Mouse (Mus musculus) E14TG2a.4 (cell line): ENCODE measurements around the gene 1700024P04Rik.

Experiments
- H3K27me3 ChIP-seq: 2 replicates; pipeline ENCODE4 v1.6.1; 2014; ENCODE audit warnings: low read length, control low read depth; ENCODE audit not compliant: insufficient read depth
- H3K36me3 ChIP-seq: 2 replicates; pipeline ENCODE4 v1.6.1; 2014; ENCODE audit warnings: low read length, control low read depth; ENCODE audit not compliant: insufficient read depth
- H3K4me1 ChIP-seq: replicated peaks from 2 replicates; pipeline ENCODE4 v1.6.1; 2014; ENCODE audit warnings: low read depth, low read length, control low read depth
- H3K4me3 ChIP-seq: replicated peaks from 2 replicates; pipeline ENCODE4 v1.5.1; 2014; ENCODE audit warnings: mild to moderate bottlenecking, low read length
- H3K9me3 ChIP-seq: 2 replicates; pipeline ENCODE4 v1.6.1; 2014; ENCODE audit warnings: low read length, control low read depth
- CTCF ChIP-seq: conservative IDR thresholded peaks from 2 replicates; pipeline ENCODE4 v1.5.1; 2014; ENCODE audit warnings: low read length
- NANOG ChIP-seq: IDR thresholded peaks from 2 replicates; pipeline ENCODE4 v1.6.1; 2014; ENCODE audit warnings: borderline replicate concordance, low read length, mixed read lengths
- POU5F1 ChIP-seq: IDR thresholded peaks from 2 replicates; pipeline ENCODE4 v1.6.1; 2014; ENCODE audit warnings: low read length, borderline replicate concordance

Gene 1700024P04Rik

DNA sequence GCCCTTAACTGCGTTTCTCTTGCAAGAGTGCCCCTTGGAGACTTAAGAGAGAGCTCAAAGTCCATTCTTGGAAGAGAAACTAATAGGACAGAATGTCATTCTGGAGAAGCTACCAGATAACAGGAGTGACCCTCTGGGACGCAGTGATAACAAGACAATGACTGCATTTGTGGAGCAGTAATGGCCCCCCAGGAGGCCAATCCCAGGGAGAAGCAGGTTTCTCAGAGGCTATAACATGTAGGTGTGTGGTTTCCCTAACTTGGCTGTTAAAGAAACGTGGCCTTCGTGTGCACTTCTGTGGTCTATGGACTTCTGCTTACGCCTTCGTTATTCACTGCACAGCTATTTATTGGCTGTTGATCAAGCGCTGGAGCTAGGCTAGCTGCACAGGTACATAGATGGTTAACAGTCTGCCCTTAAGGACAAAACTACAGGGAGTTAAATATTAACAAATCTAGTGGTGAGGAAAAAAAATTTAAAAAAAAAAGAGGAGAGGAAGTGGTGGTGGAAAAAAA, 42.5 kb downstream of the 1700024P04Rik start:
- H3K9me3 ChIP-seq = 0 out of 2 replicates have a peak, but pooled peaks cover 3% of the 10 kb centered on the region
- H3K36me3 ChIP-seq = no peaks in the 10 kb centered on the region
- no peaks in the 10 kb centered on the region for H3K27me3 ChIP-seq
- no peak overlapping the region for H3K4me3 ChIP-seq
- 0 out of 2 replicates have a peak, but pooled peaks cover 3% of the 10 kb centered on the region for H3K4me1 ChIP-seq
- no peak for TF ChIP-seq NANOG
- TF ChIP-seq CTCF = no peak
- TF ChIP-seq POU5F1 = no peak

DNA sequence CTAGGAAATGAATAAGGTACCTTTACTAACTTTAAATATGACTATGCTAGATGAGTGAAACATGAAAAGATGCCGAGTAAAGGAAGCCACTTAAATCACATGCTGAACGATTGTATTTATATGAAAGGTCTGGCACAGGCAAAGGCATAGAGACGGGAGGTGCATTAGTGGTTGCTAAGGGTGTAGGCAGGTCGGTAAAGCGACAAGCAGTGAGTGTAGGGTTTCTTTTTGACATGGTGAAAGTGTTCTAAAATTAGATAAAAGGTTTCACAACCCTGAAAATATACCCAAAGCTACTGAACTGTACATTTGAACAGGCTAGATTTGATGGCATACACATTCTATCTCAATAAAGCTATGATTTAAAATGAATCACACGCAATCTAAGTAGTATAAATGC, 47.3 kb downstream of the 1700024P04Rik start:
- TF ChIP-seq CTCF (no peak), NANOG (no peak), POU5F1 (no peak)
- Histone ChIP-seq H3K27me3 (no peaks in the 10 kb centered on the region), H3K4me3 (no peak overlapping the region), H3K4me1 (no peaks in the 10 kb centered on the region), H3K36me3 (no peaks in the 10 kb centered on the region), H3K9me3 (peaks cover 29% of the 10 kb centered on the region)
